In genomic region chr5:114807063-114807462, GRCm38 (mm10) we compare ENCODE assay signal across 11 mouse cellular contexts. TPM values are rescaled to one million over a fixed set of nuclear protein-coding genes. Genes with fewer than 3 reads are reported as not detected.
A peak's percentile ranks its signal among the peaks of the same experiment; 100 is the strongest.
DNase-seq lines count a peak whose midpoint lies in the region; ATAC-seq and TF ChIP-seq lines count a peak whose summit lies in the region.
"Had no signal": no experiment of that assay in that cellular context is flagged by ENCODE, and none has a peak within 500 bp of the region (broad histone marks: within the 10 kb centered on the region; RNA-seq: fewer than 3 reads in every experiment).

No protein-coding gene starts in this region.

- no peak for ATAC-seq in hindbrain, embryonic 15.5 days (ENCODE audit: low FRiP score, low read depth)
- ATAC-seq in hindbrain, embryonic 12.5 days (ENCODE audit: low FRiP score), result no peak
- no peak for ATAC-seq in G1E (ENCODE audit: extremely low read depth, insufficient number of reproducible peaks, low FRiP score, poor library complexity, severe bottlenecking)
- peak; percentile 72 for ATAC-seq in liver, embryonic 12.5 days
- ATAC-seq in activated CD4-positive, CD25-positive, alpha-beta regulatory T cell, adult 4 months, result no peak

- H3K4me2 ChIP-seq in hindbrain, embryonic 15.5 days, result no peak overlapping the region
- H3K4me2 ChIP-seq in hindbrain, embryonic 12.5 days (replicated peaks), result no peak overlapping the region
- peak overlapping the region; percentile 61 for H3K4me2 ChIP-seq in liver, embryonic 12.5 days

- WGBS in hindbrain, embryonic 15.5 days, result 35% methylated on average over 9 of the region's 9 CpGs
- 43% methylated on average over 9 of the region's 9 CpGs for WGBS in hindbrain, embryonic 12.5 days
- 24% methylated on average over 9 of the region's 9 CpGs for WGBS in liver, embryonic 12.5 days (ENCODE audit: insufficient replicate concordance)

- no peak overlapping the region for H3K4me3 ChIP-seq in hindbrain, embryonic 15.5 days
- H3K4me3 ChIP-seq in hindbrain, embryonic 12.5 days, result no peak overlapping the region
- peak overlapping the region; percentile 57; the same call in 1 of the 2 replicates for H3K4me3 ChIP-seq in G1E (ENCODE audit: low read depth, low read length)
- no peak overlapping the region for H3K4me3 ChIP-seq in brown adipose tissue, adult 24 weeks (ENCODE audit: insufficient read depth, low read depth, low read length)
- H3K4me3 ChIP-seq in liver, embryonic 12.5 days, result peak overlapping the region; percentile 13; the same call in 1 of the 2 replicates

- H3K9me3 ChIP-seq in hindbrain, embryonic 15.5 days, result no peaks in the 10 kb centered on the region
- H3K9me3 ChIP-seq in hindbrain, embryonic 12.5 days (replicated peaks), result no peaks in the 10 kb centered on the region
- H3K9me3 ChIP-seq in G1E (replicated peaks), result no peaks in the 10 kb centered on the region
- no peaks in the 10 kb centered on the region for H3K9me3 ChIP-seq in liver, embryonic 12.5 days (replicated peaks)

- no peak overlapping the region for H3K9ac ChIP-seq in hindbrain, embryonic 15.5 days
- no peak overlapping the region for H3K9ac ChIP-seq in hindbrain, embryonic 12.5 days
- H3K9ac ChIP-seq in liver, embryonic 12.5 days, result peak overlapping the region; percentile 48

- no peaks in the 10 kb centered on the region for H3K27me3 ChIP-seq in hindbrain, embryonic 15.5 days
- no peaks in the 10 kb centered on the region for H3K27me3 ChIP-seq in hindbrain, embryonic 12.5 days
- H3K27me3 ChIP-seq in G1E (ENCODE audit: insufficient read depth, low read length), result no peaks in the 10 kb centered on the region
- H3K27me3 ChIP-seq in liver, embryonic 12.5 days (replicated peaks), result no peaks in the 10 kb centered on the region

- H3K27ac ChIP-seq in hindbrain, embryonic 15.5 days (replicated peaks), result 0 out of 2 replicates have a peak overlapping the region, but pooled peaks have one; percentile 45
- H3K27ac ChIP-seq in hindbrain, embryonic 12.5 days, result no peak overlapping the region; the same call in 1 of the 2 replicates
- H3K27ac ChIP-seq in brown adipose tissue, adult 24 weeks (replicated peaks; ENCODE audit: low read depth, low read length), result peak overlapping the region; percentile 75
- peak overlapping the region; percentile 85 for H3K27ac ChIP-seq in liver, embryonic 12.5 days

- H3K36me3 ChIP-seq in hindbrain, embryonic 15.5 days, result peaks cover 50% of the 10 kb centered on the region
- H3K36me3 ChIP-seq in hindbrain, embryonic 12.5 days, result peaks cover 52% of the 10 kb centered on the region
- H3K36me3 ChIP-seq in G1E (replicated peaks), result peaks cover 57% of the 10 kb centered on the region
- peaks cover 62% of the 10 kb centered on the region for H3K36me3 ChIP-seq in liver, embryonic 12.5 days

- intact Hi-C loops in left cerebral cortex, postnatal 4 days (cut with DNase I), result no loop called here

- no peak for DNase-seq in G1E (ENCODE audit: low spot score)
- DNase-seq in left cerebral cortex, postnatal 4 days, result no peak
- no peak for DNase-seq in frontal cortex, postnatal 25 days (ENCODE audit: low spot score in 2 of 2)
- DNase-seq: adrenal gland, postnatal 14 days; kidney, postnatal 4 days had no signal

- no peak for TF ChIP-seq CTCF in G1E (IDR thresholded peaks at IDR 0.05; ENCODE audit: low read depth, low read length)

- H3K4me1 ChIP-seq in hindbrain, embryonic 15.5 days (replicated peaks), result peaks cover 32% of the 10 kb centered on the region
- H3K4me1 ChIP-seq in hindbrain, embryonic 12.5 days, result peaks cover 24% of the 10 kb centered on the region
- peaks cover 93% of the 10 kb centered on the region for H3K4me1 ChIP-seq in G1E (ENCODE audit: insufficient read depth, low read depth, low read length)
- H3K4me1 ChIP-seq in brown adipose tissue, adult 24 weeks (ENCODE audit: control insufficient read depth, insufficient read depth, insufficient read length, low read length), result no peaks in the 10 kb centered on the region
- peaks cover 64% of the 10 kb centered on the region for H3K4me1 ChIP-seq in liver, embryonic 12.5 days

RNA-seq across cellular contexts. Expression of gene 1500011B03Rik, which starts 16.2 kb away (rescaled TPM):
- polyA plus RNA-seq in hindbrain, embryonic 15.5 days (2015; fragmentation: Nextera tagmentation; extraction: Ambion mirVana), result 266 and 286 TPM in 2 replicates
- polyA plus RNA-seq in hindbrain, embryonic 12.5 days (2016; fragmentation: Nextera tagmentation; extraction: Ambion mirVana), result 165 TPM in 2 replicates
- 10.8 and 12.0 TPM in 2 replicates for total RNA-seq in G1E (2014; fragmentation: Nextera tagmentation)
- 1.9 and 2.0 TPM in 2 replicates for total RNA-seq in G1E (2017)
- polyA plus RNA-seq in G1E (2012), result 0.45 and 0.94 TPM in 2 replicates
- 2.1 and 5.5 TPM in 2 replicates for polyA plus RNA-seq in brown adipose tissue, adult 24 weeks (2012; ENCODE audit: insufficient read depth, insufficient read length, missing spikeins)
- polyA plus RNA-seq in liver, embryonic 12.5 days (2016; fragmentation: Nextera tagmentation; extraction: Ambion mirVana), result 37.4 and 41.8 TPM in 2 replicates
- 100 to 1,000 TPM; 166 to 169 TPM for total RNA-seq in left cerebral cortex, postnatal 4 days (2021)
- polyA plus RNA-seq in activated CD4-positive, CD25-positive, alpha-beta regulatory T cell, adult 4 months (2017; shearing (Covaris generic)), result 10 to 100 TPM; 52.5 to 64.1 TPM

RNA-seq across cellular contexts. Expression of gene Git2, which starts 31.7 kb away (rescaled TPM):
- polyA plus RNA-seq in hindbrain, embryonic 15.5 days (2015; fragmentation: Nextera tagmentation; extraction: Ambion mirVana), result 51.2 and 52.8 TPM in 2 replicates
- polyA plus RNA-seq in hindbrain, embryonic 12.5 days (2016; fragmentation: Nextera tagmentation; extraction: Ambion mirVana), result 47.2 and 57.1 TPM in 2 replicates
- 213 and 227 TPM in 2 replicates for total RNA-seq in G1E (2014; fragmentation: Nextera tagmentation)
- 101 and 104 TPM in 2 replicates for total RNA-seq in G1E (2017)
- 201 and 245 TPM in 2 replicates for polyA plus RNA-seq in G1E (2012)
- 15.1 and 17.6 TPM in 2 replicates for polyA plus RNA-seq in brown adipose tissue, adult 24 weeks (2012; ENCODE audit: insufficient read depth, insufficient read length, missing spikeins)
- polyA plus RNA-seq in liver, embryonic 12.5 days (2016; fragmentation: Nextera tagmentation; extraction: Ambion mirVana), result 28.1 and 28.3 TPM in 2 replicates
- 10 to 100 TPM; 58.3 to 59.1 TPM for total RNA-seq in left cerebral cortex, postnatal 4 days (2021)
- polyA plus RNA-seq in activated CD4-positive, CD25-positive, alpha-beta regulatory T cell, adult 4 months (2017; shearing (Covaris generic)), result 100 to 1,000 TPM; 126 to 150 TPM

RNA-seq across cellular contexts. Expression of gene Ankrd13a, which starts 32.6 kb away (rescaled TPM):
- 35.8 and 36.2 TPM in 2 replicates for polyA plus RNA-seq in hindbrain, embryonic 15.5 days (2015; fragmentation: Nextera tagmentation; extraction: Ambion mirVana)
- polyA plus RNA-seq in hindbrain, embryonic 12.5 days (2016; fragmentation: Nextera tagmentation; extraction: Ambion mirVana), result 80.2 and 81.9 TPM in 2 replicates
- total RNA-seq in G1E (2014; fragmentation: Nextera tagmentation), result 779 and 780 TPM in 2 replicates
- 554 and 576 TPM in 2 replicates for total RNA-seq in G1E (2017)
- 737 and 869 TPM in 2 replicates for polyA plus RNA-seq in G1E (2012)
- 37.1 and 53.8 TPM in 2 replicates for polyA plus RNA-seq in brown adipose tissue, adult 24 weeks (2012; ENCODE audit: insufficient read depth, insufficient read length, missing spikeins)
- polyA plus RNA-seq in liver, embryonic 12.5 days (2016; fragmentation: Nextera tagmentation; extraction: Ambion mirVana), result 85.2 and 87.5 TPM in 2 replicates
- total RNA-seq in left cerebral cortex, postnatal 4 days (2021), result 10 to 100 TPM; 42.5 to 42.9 TPM
- 10 to 100 TPM; 22.2 to 22.8 TPM for polyA plus RNA-seq in activated CD4-positive, CD25-positive, alpha-beta regulatory T cell, adult 4 months (2017; shearing (Covaris generic))

RNA-seq across cellular contexts. Expression of gene 4930519G04Rik, which starts 46.4 kb away (rescaled TPM):
- not detected in 2 replicates for polyA plus RNA-seq in hindbrain, embryonic 15.5 days (2015; fragmentation: Nextera tagmentation; extraction: Ambion mirVana)
- not detected in 2 replicates for polyA plus RNA-seq in hindbrain, embryonic 12.5 days (2016; fragmentation: Nextera tagmentation; extraction: Ambion mirVana)
- total RNA-seq in G1E (2014; fragmentation: Nextera tagmentation) (not detected in 2 replicates), G1E (2017) (not detected in 2 replicates)
- polyA plus RNA-seq in G1E (2012), result not detected in 2 replicates
- not detected in 2 replicates for polyA plus RNA-seq in brown adipose tissue, adult 24 weeks (2012; ENCODE audit: insufficient read depth, insufficient read length, missing spikeins)
- polyA plus RNA-seq in liver, embryonic 12.5 days (2016; fragmentation: Nextera tagmentation; extraction: Ambion mirVana), result not detected in 2 replicates
- total RNA-seq in left cerebral cortex, postnatal 4 days (2021), result not detected
- polyA plus RNA-seq in activated CD4-positive, CD25-positive, alpha-beta regulatory T cell, adult 4 months (2017; shearing (Covaris generic)), result not detected
- total RNA-seq: adrenal gland, postnatal 14 days; MEL had no signal

RNA-seq across cellular contexts. Expression of gene Gm9936, which starts 51.4 kb away (rescaled TPM):
- polyA plus RNA-seq in hindbrain, embryonic 15.5 days (2015; fragmentation: Nextera tagmentation; extraction: Ambion mirVana), result 2.6 and 2.7 TPM in 2 replicates
- 0.56 and 0.76 TPM in 2 replicates for polyA plus RNA-seq in hindbrain, embryonic 12.5 days (2016; fragmentation: Nextera tagmentation; extraction: Ambion mirVana)
- total RNA-seq in G1E (2014; fragmentation: Nextera tagmentation), result not detected in 2 replicates
- total RNA-seq in G1E (2017), result 0.06 and 0.22 TPM in 2 replicates
- polyA plus RNA-seq in G1E (2012), result not detected in 2 replicates
- not detected in 2 replicates for polyA plus RNA-seq in brown adipose tissue, adult 24 weeks (2012; ENCODE audit: insufficient read depth, insufficient read length, missing spikeins)
- polyA plus RNA-seq in liver, embryonic 12.5 days (2016; fragmentation: Nextera tagmentation; extraction: Ambion mirVana), result not detected in 2 replicates
- 1 to 10 TPM; 2.5 to 3.4 TPM for total RNA-seq in left cerebral cortex, postnatal 4 days (2021)
- polyA plus RNA-seq in activated CD4-positive, CD25-positive, alpha-beta regulatory T cell, adult 4 months (2017; shearing (Covaris generic)), result not detected
- total RNA-seq: adrenal gland, postnatal 14 days; MEL had no signal

Comparison
In these comparisons a context has a peak if more than half of its experiments do, and no peak if none do; other contexts are left out.
1. H3K4me3 ChIP-seq: peak in G1E (single experiment) and liver, embryonic 12.5 days (single experiment); none in hindbrain, embryonic 15.5 days (single experiment), hindbrain, embryonic 12.5 days (single experiment) and brown adipose tissue, adult 24 weeks (single experiment).